Mouse (Mus musculus): Measurements from ENCODE around the gene 1700001C19Rik. TPM values are rescaled to one million over a fixed set of nuclear protein-coding genes. Genes with fewer than 3 reads are reported as not detected.

The 1700001C19Rik gene
- not detected for polyA plus RNA-seq (2014; fragmentation: Illumina TruSeq; extraction: RNeasy Lipid Tissue Mini Kit (QIAGEN cat#74804); ENCODE audit: low read depth, low replicate concordance)

DNA sequence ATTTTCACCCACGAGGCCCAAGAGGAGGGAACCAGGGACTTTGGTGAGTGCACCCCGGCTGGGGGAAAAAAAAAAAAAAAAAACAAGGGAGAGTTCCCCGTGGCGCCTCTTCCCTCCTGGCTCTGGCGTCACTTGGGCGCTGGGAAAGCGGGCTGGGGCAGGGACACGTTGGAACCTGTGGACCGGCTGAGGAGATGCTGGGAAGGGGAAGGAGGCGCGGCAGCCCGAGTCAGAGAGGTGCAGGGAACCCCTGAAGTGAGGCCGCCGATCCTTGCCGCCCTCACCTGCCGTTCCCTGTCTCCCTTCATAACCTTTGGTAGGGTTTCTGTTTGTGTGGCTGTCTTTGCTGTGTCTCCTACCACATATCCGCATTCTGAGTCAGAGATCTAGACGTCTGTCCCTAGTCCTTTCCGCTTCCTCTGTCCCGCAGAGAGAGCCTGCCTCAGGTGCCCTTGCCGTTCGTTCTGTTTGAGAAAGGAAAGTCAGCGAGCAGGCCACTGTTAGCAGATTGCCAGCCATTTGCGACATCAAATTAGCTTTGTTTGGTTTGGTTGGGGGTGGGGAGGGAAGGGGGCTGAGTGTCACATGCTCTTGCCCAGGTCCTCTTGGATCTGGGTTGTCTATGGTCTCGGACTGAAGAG lies at the start of gene 1700001C19Rik:
Gene 1700001C19Rik (minus strand): TSS at position 470 of the 641 bp plus-strand sequence.

GRCm38 (mm10) chr17:47436156-47436906 lies 845 bp downstream of the 1700001C19Rik start, which contains the start of gene AI661453:
Gene AI661453 (plus strand): TSS chr17:47436615.

GRCm38 (mm10) chr17:47400451-47400850 lies 36.7 kb downstream of the 1700001C19Rik start, which contains the start of gene Guca1a:
Gene Guca1a (minus strand): TSS chr17:47400584.

DNA sequence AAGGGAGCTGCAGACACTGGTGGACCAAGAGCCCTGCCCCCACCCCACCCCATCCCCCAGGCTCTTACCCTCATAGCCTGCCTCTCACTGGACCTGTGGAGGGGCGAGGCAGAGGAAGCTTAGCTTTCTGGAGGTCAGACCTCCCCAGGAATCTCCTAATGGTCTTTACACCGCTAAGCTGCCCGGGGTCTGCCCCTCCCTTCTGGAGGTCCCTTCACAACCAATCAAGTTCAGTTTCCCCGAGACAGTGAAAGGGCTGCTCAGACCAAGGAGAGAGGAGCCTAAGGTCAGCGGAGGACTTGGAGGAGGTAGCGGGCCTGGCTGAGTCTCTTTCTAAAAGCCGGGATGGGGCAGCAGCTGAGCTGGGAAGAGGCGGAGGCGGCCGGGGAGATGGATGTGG lies 52.0 kb downstream of the 1700001C19Rik start, which contains the start of gene Guca1b:
Gene Guca1b (plus strand): TSS at position 249 of the 400 bp plus-strand sequence.

GRCm38 (mm10) chr17:47368401-47369086 lies 68.6 kb downstream of the 1700001C19Rik start, which contains the start of gene Mrps10:
Gene Mrps10 (plus strand): TSS chr17:47368887.

Other genes starting within 250 kb of the 1700001C19Rik start
- gene Mrps10, start 68.5 kb downstream of the 1700001C19Rik start, polyA plus RNA-seq (2014; fragmentation: Illumina TruSeq; extraction: RNeasy Lipid Tissue Mini Kit (QIAGEN cat#74804); ENCODE audit: low read depth, low replicate concordance), result 99.0 TPM
- 0.47 TPM for gene Guca1b, start 52.0 kb downstream of the 1700001C19Rik start, polyA plus RNA-seq (2014; fragmentation: Illumina TruSeq; extraction: RNeasy Lipid Tissue Mini Kit (QIAGEN cat#74804); ENCODE audit: low read depth, low replicate concordance)
- gene Guca1a, start 36.8 kb downstream of the 1700001C19Rik start, polyA plus RNA-seq (2014; fragmentation: Illumina TruSeq; extraction: RNeasy Lipid Tissue Mini Kit (QIAGEN cat#74804); ENCODE audit: low read depth, low replicate concordance), result not detected
- gene AI661453, start 761 bp downstream of the 1700001C19Rik start, polyA plus RNA-seq (2014; fragmentation: Illumina TruSeq; extraction: RNeasy Lipid Tissue Mini Kit (QIAGEN cat#74804); ENCODE audit: low read depth, low replicate concordance), result not detected
- gene Taf8, start 64.9 kb upstream of the 1700001C19Rik start, polyA plus RNA-seq (2014; fragmentation: Illumina TruSeq; extraction: RNeasy Lipid Tissue Mini Kit (QIAGEN cat#74804); ENCODE audit: low read depth, low replicate concordance), result 6.2 TPM
- gene Ccnd3, start 67.7 kb upstream of the 1700001C19Rik start, polyA plus RNA-seq (2014; fragmentation: Illumina TruSeq; extraction: RNeasy Lipid Tissue Mini Kit (QIAGEN cat#74804); ENCODE audit: low read depth, low replicate concordance), result 27.5 TPM
- gene Bysl, start 174.1 kb upstream of the 1700001C19Rik start, polyA plus RNA-seq (2014; fragmentation: Illumina TruSeq; extraction: RNeasy Lipid Tissue Mini Kit (QIAGEN cat#74804); ENCODE audit: low read depth, low replicate concordance), result 2.0 TPM
- gene Med20, start 174.2 kb upstream of the 1700001C19Rik start, polyA plus RNA-seq (2014; fragmentation: Illumina TruSeq; extraction: RNeasy Lipid Tissue Mini Kit (QIAGEN cat#74804); ENCODE audit: low read depth, low replicate concordance), result 16.0 TPM
- 0.52 TPM for gene Gm20517, start 174.2 kb upstream of the 1700001C19Rik start, polyA plus RNA-seq (2014; fragmentation: Illumina TruSeq; extraction: RNeasy Lipid Tissue Mini Kit (QIAGEN cat#74804); ENCODE audit: low read depth, low replicate concordance)
- 2.7 TPM for gene Usp49, start 193.3 kb upstream of the 1700001C19Rik start, polyA plus RNA-seq (2014; fragmentation: Illumina TruSeq; extraction: RNeasy Lipid Tissue Mini Kit (QIAGEN cat#74804); ENCODE audit: low read depth, low replicate concordance)

All from adrenal gland, adult 10 weeks (tissue).